Mouse (Mus musculus) stomach, postnatal 0 days (tissue): ENCODE measurements around the gene Nod1. TPM values are rescaled to one million over a fixed set of nuclear protein-coding genes. Genes with fewer than 3 reads are reported as not detected.

Experiments
- ATAC-seq: fragments of 200-750 bp; cut with Nextera tagmentation; 2 replicates; pipeline ENCODE4 v1.8.0; 2017; ENCODE audit not compliant: low FRiP score, low TSS enrichment
- DNase-seq: peaks from one replicate; pipeline ENCODE4 v3.0.0-alpha.2; 2016; ENCODE audit warnings: low spot score
- H3K27ac ChIP-seq: fragments of 300-500 bp; sonication (generic); replicated peaks from 2 replicates; pipeline ENCODE4 v1.5.1; 2014; ENCODE audit warnings: mild to moderate bottlenecking, control low read depth
- H3K27me3 ChIP-seq: fragments of 300-500 bp; sonication (generic); 2 replicates; pipeline ENCODE4 v1.6.1; 2014; ENCODE audit warnings: low read length; ENCODE audit not compliant: control insufficient read depth, insufficient read depth
- H3K36me3 ChIP-seq: fragments of 300-500 bp; sonication (generic); 2 replicates; pipeline ENCODE4 v1.6.1; 2014; ENCODE audit warnings: low read length, mixed read lengths; ENCODE audit not compliant: control insufficient read depth, insufficient read depth
- H3K4me1 ChIP-seq: fragments of 300-500 bp; sonication (generic); replicated peaks from 2 replicates; pipeline ENCODE4 v1.6.1; 2014; ENCODE audit warnings: antibody characterized with exemption; ENCODE audit not compliant: control insufficient read depth, insufficient read depth
- H3K4me2 ChIP-seq: fragments of 300-500 bp; sonication (generic); replicated peaks from 2 replicates; pipeline ENCODE4 v1.6.1; 2014; ENCODE audit warnings: low read depth, mild to moderate bottlenecking, control low read depth, moderate library complexity
- H3K4me3 ChIP-seq: fragments of 300-500 bp; sonication (generic); 2 replicates; pipeline ENCODE4 v1.5.1; 2014; ENCODE audit warnings: low read depth, low read length, control low read depth
- H3K9ac ChIP-seq: fragments of 300-500 bp; sonication (generic); 2 replicates; pipeline ENCODE4 v1.6.1; 2014; ENCODE audit warnings: mild to moderate bottlenecking, low read length, control low read depth, mixed read lengths
- H3K9me3 ChIP-seq: fragments of 300-500 bp; sonication (generic); 2 replicates; pipeline ENCODE4 v1.6.1; 2016; ENCODE audit warnings: low read length; ENCODE audit not compliant: control insufficient read depth
- CTCF ChIP-seq: IDR thresholded peaks from 2 replicates; pipeline ENCODE4 v1.5.1; 2016; ENCODE audit warnings: antibody characterized with exemption, low read depth, mild to moderate bottlenecking, moderate library complexity
- EP300 ChIP-seq: optimal IDR thresholded peaks from 2 replicates; pipeline ENCODE3; 2016; ENCODE audit warnings: antibody characterized with exemption
- WGBS: fragments of 180-500 bp; shearing (Covaris S2); extraction: QIAGEN DNeasy Blood & Tissue Kit; methylation state at CpG from one replicate; pipeline ENCODE4 v1.1.7; 2014; 5-methylcytosine and 5-hydroxymethylcytosine counted together
- polyA plus RNA-seq: library from polyadenylated mRNA; unstranded; fragments of >200 nt; fragmentation: Nextera tagmentation; extraction: Ambion mirVana; gene quantifications from 2 replicates; pipeline ENCODE4 v1.2.1, GENCODE M21; 2015

The Nod1 gene
- polyA plus RNA-seq, 1 experiment from 2014 or later, result 4.9 TPM

- ATAC-seq, result no peak
- H3K9ac ChIP-seq, result no peak overlapping the region
- no peaks in the 10 kb centered on the region for H3K4me1 ChIP-seq
- no peaks in the 10 kb centered on the region for H3K27me3 ChIP-seq
- H3K36me3 ChIP-seq, result no peaks in the 10 kb centered on the region
- no peak overlapping the region for H3K4me3 ChIP-seq
- DNase-seq, result no peak
- H3K4me2 ChIP-seq, result no peak overlapping the region
- no peaks in the 10 kb centered on the region for H3K9me3 ChIP-seq
- H3K27ac ChIP-seq, result no peak overlapping the region
- 69% methylated on average over 3 of the region's 3 CpGs for WGBS
- TF ChIP-seq CTCF (no peak), EP300 (no peak)
Measured at GRCm38 (mm10) chr6:54891384-54891783, 81.0 kb downstream of the Nod1 start.

GRCm38 (mm10) chr6:54890221-54890620, 82.2 kb downstream of the Nod1 start:
- Histone ChIP-seq H3K4me2 (no peak overlapping the region), H3K36me3 (no peaks in the 10 kb centered on the region), H3K27me3 (no peaks in the 10 kb centered on the region), H3K9ac (no peak overlapping the region), H3K27ac (no peak overlapping the region), H3K4me1 (no peaks in the 10 kb centered on the region), H3K9me3 (no peaks in the 10 kb centered on the region), H3K4me3 (no peak overlapping the region)
- DNase-seq (no peak), ATAC-seq (no peak)
- TF ChIP-seq EP300 (no peak), CTCF (no peak)
- WGBS, result 81% methylated on average over 9 of the region's 9 CpGs

GRCm38 (mm10) chr6:54886195-54886594, 86.2 kb downstream of the Nod1 start:
- no peak overlapping the region for H3K4me3 ChIP-seq
- ATAC-seq (no peak), DNase-seq (no peak)
- H3K4me2 ChIP-seq, result no peak overlapping the region
- H3K27ac ChIP-seq, result no peak overlapping the region
- 82% methylated on average over 7 of the region's 7 CpGs for WGBS
- H3K36me3 ChIP-seq, result no peaks in the 10 kb centered on the region
- no peaks in the 10 kb centered on the region for H3K27me3 ChIP-seq
- H3K9me3 ChIP-seq, result no peaks in the 10 kb centered on the region
- H3K4me1 ChIP-seq, result no peaks in the 10 kb centered on the region
- H3K9ac ChIP-seq, result no peak overlapping the region
- TF ChIP-seq CTCF, result no peak
- TF ChIP-seq EP300, result no peak

GRCm38 (mm10) chr6:54883424-54883823, 89.0 kb downstream of the Nod1 start:
- Histone ChIP-seq H3K9ac (no peak overlapping the region), H3K4me1 (no peaks in the 10 kb centered on the region), H3K27me3 (no peaks in the 10 kb centered on the region), H3K36me3 (no peaks in the 10 kb centered on the region), H3K4me3 (no peak overlapping the region), H3K9me3 (no peaks in the 10 kb centered on the region), H3K4me2 (no peak overlapping the region), H3K27ac (no peak overlapping the region)
- no peak for TF ChIP-seq EP300
- no peak for TF ChIP-seq CTCF
- ATAC-seq (no peak), DNase-seq (no peak)
- WGBS, result 74% methylated on average over 2 of the region's 2 CpGs

GRCm38 (mm10) chr6:54880086-54880485, 92.3 kb downstream of the Nod1 start:
- Histone ChIP-seq H3K4me3 (no peak overlapping the region), H3K27ac (no peak overlapping the region), H3K9me3 (no peaks in the 10 kb centered on the region), H3K27me3 (no peaks in the 10 kb centered on the region), H3K4me1 (no peaks in the 10 kb centered on the region), H3K4me2 (no peak overlapping the region), H3K36me3 (no peaks in the 10 kb centered on the region), H3K9ac (no peak overlapping the region)
- no peak for DNase-seq
- 85% methylated on average over 4 of the region's 4 CpGs for WGBS
- TF ChIP-seq EP300 (no peak), CTCF (no peak)
- ATAC-seq, result no peak

- H3K4me2 ChIP-seq, result no peak overlapping the region
- no peak overlapping the region for H3K4me3 ChIP-seq
- DNase-seq (no peak), ATAC-seq (no peak)
- no peak overlapping the region for H3K27ac ChIP-seq
- no peaks in the 10 kb centered on the region for H3K27me3 ChIP-seq
- no peaks in the 10 kb centered on the region for H3K4me1 ChIP-seq
- H3K9ac ChIP-seq, result no peak overlapping the region
- no peaks in the 10 kb centered on the region for H3K36me3 ChIP-seq
- TF ChIP-seq CTCF (no peak), EP300 (no peak)
- no peaks in the 10 kb centered on the region for H3K9me3 ChIP-seq
Measured at GRCm38 (mm10) chr6:54878546-54878945, 93.9 kb downstream of the Nod1 start.
